ENCODE assay signal across 8 mouse cellular contexts in the genomic region with DNA sequence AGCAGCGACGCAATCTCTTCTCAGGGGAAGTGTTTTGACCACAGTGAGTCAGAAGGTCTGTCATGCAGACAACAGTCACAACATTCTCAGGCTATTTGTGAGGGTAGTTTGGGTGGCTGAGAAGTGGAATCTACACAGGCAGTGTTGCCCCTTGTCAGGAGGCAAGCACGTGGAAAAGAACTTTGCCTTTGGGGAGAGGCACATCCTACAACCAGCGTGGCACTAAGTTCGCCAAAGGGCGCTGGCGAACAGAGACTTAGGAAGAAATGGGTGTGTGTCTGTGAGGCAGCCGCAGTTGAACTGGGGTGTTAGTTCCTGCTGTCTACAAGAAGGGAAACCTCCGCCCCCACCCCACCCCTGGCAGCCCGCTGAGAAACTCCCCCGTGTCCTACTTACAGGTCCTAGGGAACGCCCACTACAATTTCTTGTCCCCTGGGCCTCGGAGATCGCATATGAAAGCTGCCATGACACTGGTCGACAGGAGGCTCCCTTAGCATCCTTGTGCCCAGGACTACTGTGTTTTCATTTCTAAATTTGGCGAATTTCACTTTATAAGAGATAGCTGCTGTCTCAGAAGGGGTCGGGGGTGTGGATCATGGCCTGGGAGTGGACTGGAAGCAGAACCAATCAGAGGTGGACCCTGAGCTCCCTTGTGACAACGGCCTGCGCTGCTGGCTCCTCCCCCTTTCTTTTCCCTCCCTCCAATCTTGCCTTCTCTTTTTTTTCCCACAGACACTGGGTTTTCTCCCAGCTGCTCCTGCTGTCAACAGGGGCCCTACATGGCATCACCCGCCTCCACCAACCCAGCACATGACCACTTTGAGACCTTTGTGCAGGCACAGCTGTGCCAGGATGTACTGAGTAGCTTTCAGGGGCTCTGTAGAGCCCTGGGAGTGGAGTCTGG. TPM values are rescaled to one million over a fixed set of nuclear protein-coding genes. Genes with fewer than 3 reads are reported as not detected.
DNase-seq lines count a peak whose midpoint lies in the region; ATAC-seq lines count a peak whose summit lies in the region.

No protein-coding gene starts in this region.

- peak; percentile 70 for DNase-seq in B cell, adult 2 months
- DNase-seq in heart, postnatal 14 days: peak; percentile 69 to 73
- DNase-seq in kidney, postnatal 4 days: peak; percentile 70 to 84
- peak; percentile 80 to 83 for DNase-seq in lung, adult 18-20 months
- peak; percentile 67 to 68 for DNase-seq in thymus, postnatal 10 days (ENCODE audit: low spot score in 2 of 2)

- peak overlapping the region; percentile 58 for H3K4me3 ChIP-seq in forebrain, embryonic 13.5 days
- H3K4me3 ChIP-seq in neural tube, embryonic 14.5 days (ENCODE audit: low read depth, low read length): peak overlapping the region; percentile 44

- ATAC-seq in activated CD4-positive, CD25-positive, alpha-beta regulatory T cell, adult 4 months: peak; percentile 48
- ATAC-seq in forebrain, embryonic 13.5 days: peak; percentile 80
- peak; percentile 77 for ATAC-seq in neural tube, embryonic 14.5 days (ENCODE audit: low read depth)

- H3K9me3 ChIP-seq in forebrain, embryonic 13.5 days (replicated peaks): no peaks in the 10 kb centered on the region
- no peaks in the 10 kb centered on the region for H3K9me3 ChIP-seq in neural tube, embryonic 14.5 days (ENCODE audit: control insufficient read depth, low read length)

- peaks cover 22% of the 10 kb centered on the region for H3K4me1 ChIP-seq in forebrain, embryonic 13.5 days
- H3K4me1 ChIP-seq in neural tube, embryonic 14.5 days (ENCODE audit: control insufficient read depth, insufficient read depth, low read length): peaks cover 18% of the 10 kb centered on the region

- peak overlapping the region; percentile 83 for H3K27ac ChIP-seq in forebrain, embryonic 13.5 days
- H3K27ac ChIP-seq in neural tube, embryonic 14.5 days (ENCODE audit: low read depth, low read length): peak overlapping the region; percentile 67

- no peaks in the 10 kb centered on the region for H3K27me3 ChIP-seq in forebrain, embryonic 13.5 days
- no peaks in the 10 kb centered on the region for H3K27me3 ChIP-seq in neural tube, embryonic 14.5 days (ENCODE audit: control insufficient read depth, insufficient read depth, low read length)

- under 1% methylated on average over 20 of the region's 20 CpGs for WGBS in forebrain, embryonic 13.5 days
- 2% methylated on average over 20 of the region's 20 CpGs for WGBS in neural tube, embryonic 14.5 days

- H3K4me2 ChIP-seq in forebrain, embryonic 13.5 days: peak overlapping the region; percentile 88
- peak overlapping the region; percentile 70 for H3K4me2 ChIP-seq in neural tube, embryonic 14.5 days (ENCODE audit: low read depth, low read length)

- intact Hi-C loops in heart, postnatal 14 days (cut with DNase I): no loop called here

- H3K36me3 ChIP-seq in forebrain, embryonic 13.5 days (ENCODE audit: poor library complexity, severe bottlenecking): peaks cover 39% of the 10 kb centered on the region
- no peaks in the 10 kb centered on the region for H3K36me3 ChIP-seq in neural tube, embryonic 14.5 days (ENCODE audit: control insufficient read depth, insufficient read depth, low read length)

- H3K9ac ChIP-seq in forebrain, embryonic 13.5 days: peak overlapping the region; percentile 80
- peak overlapping the region; percentile 65 for H3K9ac ChIP-seq in neural tube, embryonic 14.5 days (replicated peaks; ENCODE audit: low read depth, low read length)

RNA-seq across cellular contexts. Expression of gene Mical1, which starts 1.4 kb away (rescaled TPM):
- 10 to 100 TPM; 67.8 to 99.6 TPM for polyA plus RNA-seq in activated CD4-positive, CD25-positive, alpha-beta regulatory T cell, adult 4 months (2017; shearing (Covaris generic))
- polyA plus RNA-seq in forebrain, embryonic 13.5 days (2015; fragmentation: Nextera tagmentation; extraction: Ambion mirVana): 35.9 and 41.9 TPM in 2 replicates
- total RNA-seq in heart, postnatal 14 days (2021): 10 to 100 TPM; 20.6 to 20.8 TPM
- polyA plus RNA-seq in neural tube, embryonic 14.5 days (2014; fragmentation: Nextera tagmentation; extraction: Ambion mirVana): 19.8 and 31.9 TPM in 2 replicates

RNA-seq across cellular contexts. Expression of gene Smpd2, which starts 12.6 kb away (rescaled TPM):
- 10 to 100 TPM; 23.2 to 25.9 TPM for polyA plus RNA-seq in activated CD4-positive, CD25-positive, alpha-beta regulatory T cell, adult 4 months (2017; shearing (Covaris generic))
- 40.6 and 49.8 TPM in 2 replicates for polyA plus RNA-seq in forebrain, embryonic 13.5 days (2015; fragmentation: Nextera tagmentation; extraction: Ambion mirVana)
- 10 to 100 TPM; 42.8 to 45.3 TPM for total RNA-seq in heart, postnatal 14 days (2021)
- polyA plus RNA-seq in neural tube, embryonic 14.5 days (2014; fragmentation: Nextera tagmentation; extraction: Ambion mirVana): 30.6 and 34.3 TPM in 2 replicates

RNA-seq across cellular contexts. Expression of gene Ppil6, which starts 12.7 kb away (rescaled TPM):
- under 1 TPM in 1 of 2 experiments, not detected in 1; 0.89 TPM for polyA plus RNA-seq in activated CD4-positive, CD25-positive, alpha-beta regulatory T cell, adult 4 months (2017; shearing (Covaris generic))
- 1.8 and 1.9 TPM in 2 replicates for polyA plus RNA-seq in forebrain, embryonic 13.5 days (2015; fragmentation: Nextera tagmentation; extraction: Ambion mirVana)
- total RNA-seq in heart, postnatal 14 days (2021): 1 to 10 TPM; 1.6 to 3.0 TPM
- 1.7 and 3.5 TPM in 2 replicates for polyA plus RNA-seq in neural tube, embryonic 14.5 days (2014; fragmentation: Nextera tagmentation; extraction: Ambion mirVana)

RNA-seq across cellular contexts. Expression of gene Zbtb24, which starts 27.3 kb away (rescaled TPM):
- polyA plus RNA-seq in activated CD4-positive, CD25-positive, alpha-beta regulatory T cell, adult 4 months (2017; shearing (Covaris generic)): 10 to 100 TPM; 22.2 to 30.7 TPM
- polyA plus RNA-seq in forebrain, embryonic 13.5 days (2015; fragmentation: Nextera tagmentation; extraction: Ambion mirVana): 19.1 and 19.8 TPM in 2 replicates
- total RNA-seq in heart, postnatal 14 days (2021): 1 to 10 TPM; 9.6 to 9.8 TPM
- polyA plus RNA-seq in neural tube, embryonic 14.5 days (2014; fragmentation: Nextera tagmentation; extraction: Ambion mirVana): 16.9 and 20.0 TPM in 2 replicates

RNA-seq across cellular contexts. Expression of gene Cd164, which starts 41.7 kb away (rescaled TPM):
- polyA plus RNA-seq in activated CD4-positive, CD25-positive, alpha-beta regulatory T cell, adult 4 months (2017; shearing (Covaris generic)): 100 to 1,000 TPM; 202 to 222 TPM
- polyA plus RNA-seq in forebrain, embryonic 13.5 days (2015; fragmentation: Nextera tagmentation; extraction: Ambion mirVana): 78.2 and 81.7 TPM in 2 replicates
- 100 to 1,000 TPM; 140 to 155 TPM for total RNA-seq in heart, postnatal 14 days (2021)
- polyA plus RNA-seq in neural tube, embryonic 14.5 days (2014; fragmentation: Nextera tagmentation; extraction: Ambion mirVana): 44.6 and 65.9 TPM in 2 replicates

Comparison
In these comparisons a context has a peak if more than half of its experiments do, and no peak if none do; other contexts are left out.
1. Peak in every context shown above with its lines: DNase-seq, ATAC-seq, H3K4me3 ChIP-seq and H3K27ac ChIP-seq.